Mouse (Mus musculus) liver, embryonic 14.5 days (tissue): ENCODE measurements around the gene Nbl1.

Experiments used
- CTCF ChIP-seq: IDR thresholded peaks from 2 replicates; pipeline ENCODE4 v1.5.1; 2016; ENCODE audit warnings: antibody characterized with exemption, low read depth, control low read depth
- EP300 ChIP-seq: IDR thresholded peaks from 2 replicates; pipeline ENCODE4 v1.6.1; 2016; ENCODE audit warnings: antibody characterized with exemption, low read depth

DNA sequence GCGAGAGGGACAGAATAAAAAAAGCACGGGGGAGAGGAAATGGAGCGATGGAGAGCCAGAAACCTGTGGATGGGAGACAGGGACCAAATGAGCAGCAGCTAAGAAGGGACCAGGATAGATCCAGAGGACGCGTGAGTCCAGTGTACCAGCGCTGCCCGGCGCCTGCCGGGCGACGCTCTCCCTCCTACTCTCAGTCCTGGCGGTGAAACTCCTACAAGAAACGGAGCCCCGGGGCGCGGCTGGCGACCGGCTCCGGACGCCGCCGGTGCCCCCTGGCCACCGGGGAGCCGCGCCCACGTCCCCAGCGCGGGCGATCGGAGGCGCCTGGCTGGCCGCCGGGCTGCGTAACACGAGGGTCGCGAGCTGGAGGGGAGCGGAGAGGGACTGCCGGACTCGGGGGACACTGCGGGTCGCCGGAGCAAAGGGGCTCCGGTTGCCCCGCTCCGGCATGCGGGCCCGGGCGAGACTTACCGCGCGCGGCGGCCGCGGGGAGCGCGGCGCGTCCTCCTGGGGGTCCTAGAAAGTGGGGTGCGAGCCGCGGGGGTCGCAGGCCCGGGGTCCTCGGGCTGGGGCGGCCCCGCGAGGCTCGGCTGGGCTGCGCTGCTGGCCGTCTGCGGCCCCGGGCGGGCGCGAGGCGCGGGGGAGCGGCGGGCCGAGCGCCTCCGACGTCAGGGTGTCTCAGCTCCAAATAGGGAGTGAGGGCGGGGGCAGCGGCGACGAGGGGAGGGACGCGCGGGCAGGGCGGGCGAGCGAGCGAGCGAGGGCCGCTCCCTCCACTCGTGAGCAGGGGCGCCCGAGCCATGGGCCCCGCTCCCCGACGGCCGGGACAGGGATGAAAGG lies at the start of gene Nbl1:
- no peak for TF ChIP-seq CTCF
- no peak for TF ChIP-seq EP300
